Mouse (Mus musculus): Measurements from ENCODE around the gene Cdc42bpa.

GRCm38 (mm10) chr1:180186371-180186770 is 226.1 kb downstream of the Cdc42bpa start:
- TF ChIP-seq CTCF (IDR thresholded peaks at IDR 0.05; ENCODE audit: extremely low read depth, insufficient read length, insufficient replicate concordance, low read depth, low read length) (no peak), POLR2A (IDR thresholded peaks at IDR 0.05; ENCODE audit: low read depth, low read length) (no peak)
